Mouse (Mus musculus) Patski (cell line): ENCODE results near the gene Pigp. TPM values are rescaled to one million over a fixed set of nuclear protein-coding genes. Genes with fewer than 3 reads are reported as not detected.

ENCODE experiments used
- ATAC-seq: fragments of 100-300 bp; one replicate; pipeline ENCODE4 v1.8.0; 2021
- CTCF ChIA-PET: fragments of 350-600 bp; sonication (Branson Sonifier 250); formaldehyde crosslinking; loops from one replicate; lab custom pipeline; 2022; ENCODE audit warnings: inconsistent platforms; lab: Charles Lee
- POLR2A ChIA-PET: fragments of 350-600 bp; sonication (Branson Sonifier 250); formaldehyde crosslinking; loops from one replicate; lab custom pipeline; 2022; ENCODE audit warnings: antibody characterized with exemption, inconsistent platforms; lab: Charles Lee
- DNase-seq: peaks from one replicate; pipeline ENCODE4 v3.0.0-alpha.2; 2011; ENCODE audit warnings: low read depth, low spot score
- H3K27me3 ChIP-seq: fragments of 371-371 bp; one replicate; pipeline ENCODE4 v1.5.1; 2021
- CTCF ChIP-seq: fragments of 100-300 bp; IDR thresholded peaks from one replicate; pipeline ENCODE4 v1.5.1; 2021
- in situ Hi-C: fragments of 300-500 bp; cut with MboI; formaldehyde crosslinking; loops from 3 replicates; pipeline ENCODE4 v1.11.1; 2018; ENCODE audit warnings: low pct_unique_long_range_greater_than_20kb, mixed read lengths
- polyA plus RNA-seq: library from polyadenylated mRNA; unstranded; gene quantifications from one replicate; pipeline ENCODE4 v1.2.3, GENCODE M21; 2021

Pigp gene
- polyA plus RNA-seq, 1 experiment from 2014 or later, result 88.2 TPM

DNA sequence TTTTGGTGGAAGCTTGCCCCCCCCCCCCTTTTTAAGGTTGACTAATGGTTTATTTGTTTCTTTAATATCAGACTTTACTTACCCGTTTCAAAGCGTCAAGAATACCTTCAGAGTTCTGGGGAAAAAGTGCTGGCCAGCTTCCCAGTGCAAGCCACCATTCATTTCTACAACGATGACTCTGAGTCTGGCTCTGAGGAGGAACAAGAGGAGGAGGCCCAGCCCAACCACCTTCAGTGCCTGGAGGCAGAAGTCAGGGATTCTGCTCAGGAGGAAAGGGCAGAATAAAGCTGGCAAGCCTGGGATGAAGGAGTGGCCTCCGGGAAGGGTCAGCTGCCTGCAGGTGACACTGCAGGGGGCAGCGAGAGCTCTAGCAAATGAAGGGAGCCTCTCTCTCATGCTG lies 36.0 kb downstream of the Pigp start:
- ATAC-seq (no peak), DNase-seq (no peak)
- no peaks in the 10 kb centered on the region for H3K27me3 ChIP-seq
- ChIA-PET CTCF (interaction anchor here (1.1 kb wide), 1 partner anchor 15 kb away, joined by 3 read pairs; no protein-coding TSS in a partner anchor), POLR2A (interaction anchor here (0.7 kb wide), 1 partner anchor 138 kb away, joined by 3 read pairs; no protein-coding TSS in a partner anchor)
- in situ Hi-C loops, result no loop called here
- TF ChIP-seq CTCF, result no peak

GRCm38 (mm10) chr16:94331886-94332252 lies 39.8 kb downstream of the Pigp start:
- in situ Hi-C loops, result no loop called here
- ATAC-seq (no peak), DNase-seq (no peak)
- peaks cover 5% of the 10 kb centered on the region for H3K27me3 ChIP-seq
- CTCF ChIA-PET, result interaction anchor here (1.2 to 1.5 kb wide), 4 partner anchors 18 to 51 kb away, joined by 3 to 5 read pairs (median 3); partner anchors contain the start of gene Ttc3
- TF ChIP-seq CTCF, result peak; percentile 89
- POLR2A ChIA-PET, result interaction anchor here (0.7 kb wide), 1 partner anchor 313 kb away, joined by 4 read pairs; no protein-coding TSS in a partner anchor

GRCm38 (mm10) chr16:94331233-94331885 lies 40.3 kb downstream of the Pigp start:
- CTCF ChIA-PET, result interaction anchor here (0.7 to 1.5 kb wide), 4 partner anchors 11 to 38 kb away, joined by 3 to 5 read pairs (median 4); partner anchors contain the start of gene Ttc3

GRCm38 (mm10) chr16:94330429-94330828 lies 41.2 kb downstream of the Pigp start:
- peaks cover 5% of the 10 kb centered on the region for H3K27me3 ChIP-seq
- no peak for TF ChIP-seq CTCF
- ChIA-PET POLR2A (no interaction called here), CTCF (interaction anchor here (1.1 kb wide), 1 partner anchor 15 kb away, joined by 3 read pairs; no protein-coding TSS in a partner anchor)
- ATAC-seq (no peak), DNase-seq (no peak)
- in situ Hi-C loops, result no loop called here

More at GRCm38 (mm10) chr16:94331233-94331885, 40.3 kb downstream of the Pigp start:
- TF ChIP-seq CTCF, result no peak
- no peak for DNase-seq
- ATAC-seq, result no peak
- POLR2A ChIA-PET, result interaction anchor here (0.7 kb wide), 1 partner anchor 312 kb away, joined by 4 read pairs; no protein-coding TSS in a partner anchor
- in situ Hi-C loops, result no loop called here
- peaks cover 5% of the 10 kb centered on the region for H3K27me3 ChIP-seq

DNA sequence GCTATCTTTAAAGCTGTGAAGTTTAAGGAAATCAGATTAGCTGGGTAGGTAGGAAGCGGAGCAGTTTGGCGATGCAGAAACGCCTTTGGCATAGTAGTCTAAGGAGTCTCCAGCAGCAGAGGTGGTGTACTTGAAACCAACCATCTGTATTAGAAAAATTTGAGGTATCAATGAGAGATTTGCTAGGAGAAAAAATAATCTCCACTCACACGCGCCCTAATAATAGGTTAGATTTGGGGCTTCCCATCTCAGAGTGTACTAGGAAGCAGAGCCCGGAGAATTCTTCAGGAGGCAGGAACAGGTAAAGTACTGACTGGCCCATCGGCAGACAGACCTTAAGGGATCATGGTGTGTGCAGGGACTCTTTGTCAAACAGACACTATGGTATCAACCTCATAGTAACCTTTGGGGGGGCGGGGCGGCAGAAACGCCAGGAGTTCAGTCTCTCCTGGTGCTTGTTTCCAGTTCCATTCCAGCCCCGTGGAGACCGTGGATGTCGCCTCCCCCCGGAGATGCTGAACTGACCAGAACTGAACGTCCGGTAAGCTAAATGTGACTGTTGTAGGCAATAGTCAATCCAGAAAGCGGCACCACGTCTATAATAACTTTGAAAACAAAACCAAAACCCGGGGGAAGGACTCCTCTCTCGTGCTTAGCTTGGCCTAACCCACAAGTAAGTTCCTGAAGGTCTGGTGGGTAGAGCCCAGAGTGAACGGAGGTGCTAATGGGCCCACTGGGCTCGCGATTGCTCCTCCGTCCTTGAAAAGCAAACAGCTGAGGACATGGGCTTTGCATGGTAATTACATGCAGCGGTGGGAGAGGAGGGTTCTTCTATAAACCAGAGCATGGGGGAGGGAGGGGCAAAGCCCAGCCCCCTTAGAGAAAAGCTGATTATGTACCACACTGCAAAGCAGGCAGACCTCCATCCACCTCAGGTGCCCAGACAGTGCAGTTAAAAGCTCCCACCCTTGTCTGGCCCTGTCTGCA lies 42.5 kb downstream of the Pigp start:
- H3K27me3 ChIP-seq, result peaks cover 9% of the 10 kb centered on the region
- in situ Hi-C loops, result no loop called here
- no peak for TF ChIP-seq CTCF
- ATAC-seq (no peak), DNase-seq (no peak)
- CTCF ChIA-PET, result interaction anchor here (1.0 to 1.1 kb wide), 2 partner anchors 17 to 21 kb away, joined by 3 to 4 read pairs; no protein-coding TSS in a partner anchor
- POLR2A ChIA-PET, result no interaction called here

DNA sequence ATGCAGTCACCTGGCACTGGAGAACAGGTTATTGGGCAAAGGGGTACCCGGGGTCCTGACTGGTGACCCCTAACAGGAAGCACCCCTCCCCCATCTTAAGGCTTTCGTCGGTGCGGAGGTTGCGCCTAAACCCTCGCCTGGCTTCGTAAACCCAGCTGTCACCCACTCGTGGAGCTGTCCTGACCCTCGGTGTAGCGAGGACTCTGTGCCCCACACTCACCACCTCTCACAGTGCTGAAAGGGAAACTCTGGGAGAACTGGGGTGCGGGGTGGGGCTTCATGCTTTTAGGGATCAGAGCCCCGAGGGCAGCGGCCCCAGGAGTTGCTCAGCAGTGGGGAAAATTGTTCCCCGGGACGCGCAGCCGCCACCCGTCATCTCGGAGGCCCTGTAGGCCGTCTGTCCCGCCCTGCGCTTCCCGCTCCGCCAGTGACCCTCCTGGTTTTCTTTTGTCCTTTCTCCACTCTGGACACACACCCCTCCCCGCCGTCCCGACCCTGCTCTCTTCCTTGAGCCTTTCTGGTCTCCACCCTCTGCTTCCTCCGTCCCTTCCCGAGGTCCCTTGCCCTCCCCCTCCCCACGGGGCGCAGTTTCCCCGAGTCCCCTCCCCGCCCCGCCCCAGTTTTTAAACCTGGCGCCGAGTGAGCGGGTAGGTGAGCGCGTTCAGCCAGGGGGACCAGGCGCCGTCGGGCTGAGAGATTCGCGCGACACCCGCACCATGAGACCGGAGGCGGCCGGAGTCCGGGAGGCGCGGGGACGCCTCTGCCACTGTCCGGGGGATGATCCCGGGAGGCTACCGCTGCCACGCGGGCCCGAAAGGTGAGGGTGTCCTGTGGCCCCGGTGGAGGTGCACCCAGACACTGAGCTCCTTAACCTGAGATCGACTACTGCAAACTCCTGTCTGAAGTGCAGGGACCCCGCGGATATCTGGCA lies 43.6 kb downstream of the Pigp start, which contains the start of gene Ripply3:
Gene Ripply3 (plus strand): TSS at position 640 of the 931 bp plus-strand sequence.
- peaks cover 9% of the 10 kb centered on the region for H3K27me3 ChIP-seq
- DNase-seq (no peak), ATAC-seq (no peak)
- TF ChIP-seq CTCF, result no peak
- POLR2A ChIA-PET, result no interaction called here
- CTCF ChIA-PET, result no interaction called here
- in situ Hi-C loops, result no loop called here

DNA sequence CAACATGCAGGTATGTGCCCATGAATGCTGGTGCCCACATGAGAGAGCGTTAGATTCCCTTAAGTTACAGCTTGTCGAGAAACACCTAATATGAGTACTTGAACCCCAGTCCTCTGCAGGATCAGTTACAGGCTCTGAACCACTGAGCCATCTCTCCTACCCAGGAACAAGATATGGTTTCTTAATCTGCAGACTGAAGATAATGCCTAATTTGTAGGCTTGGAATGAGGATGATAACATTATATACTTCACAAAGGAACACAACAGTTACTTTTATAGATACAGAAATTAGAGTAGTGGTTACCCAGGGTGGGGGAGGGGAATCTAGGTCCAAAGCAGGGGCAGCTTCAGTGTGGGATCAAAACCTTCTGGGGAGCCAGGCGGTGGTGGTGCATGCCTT lies 45.6 kb downstream of the Pigp start:
- in situ Hi-C loops, result no loop called here
- DNase-seq (no peak), ATAC-seq (no peak)
- ChIA-PET POLR2A (no interaction called here), CTCF (interaction anchor here (1.2 kb wide), 1 partner anchor 387 kb away, joined by 3 read pairs; no protein-coding TSS in a partner anchor)
- H3K27me3 ChIP-seq, result peaks cover 9% of the 10 kb centered on the region
- TF ChIP-seq CTCF, result no peak

DNA sequence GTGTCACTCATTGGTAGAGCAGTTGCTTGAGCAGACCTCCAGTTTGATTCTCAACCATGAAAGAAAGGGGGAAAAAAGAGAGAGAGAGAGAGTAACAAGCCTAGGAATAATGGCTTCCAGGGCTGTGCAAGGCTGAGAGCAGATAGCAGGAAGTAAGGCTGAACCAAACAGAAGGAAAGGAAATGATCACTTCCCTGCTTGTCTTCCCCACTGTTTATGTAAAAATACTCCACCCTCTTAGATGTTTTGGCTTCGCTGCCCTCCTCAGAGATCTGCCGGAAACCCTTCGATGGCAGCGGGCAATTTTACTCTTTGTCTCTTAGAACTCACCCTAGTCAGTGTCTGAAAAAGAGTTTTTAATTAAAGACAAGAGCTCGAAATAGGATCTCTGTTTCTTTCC lies 48.0 kb downstream of the Pigp start:
- DNase-seq, result no peak
- peaks cover 9% of the 10 kb centered on the region for H3K27me3 ChIP-seq
- no peak for ATAC-seq
- in situ Hi-C loops, result no loop called here
- ChIA-PET POLR2A (no interaction called here), CTCF (no interaction called here)
- TF ChIP-seq CTCF, result no peak

DNA sequence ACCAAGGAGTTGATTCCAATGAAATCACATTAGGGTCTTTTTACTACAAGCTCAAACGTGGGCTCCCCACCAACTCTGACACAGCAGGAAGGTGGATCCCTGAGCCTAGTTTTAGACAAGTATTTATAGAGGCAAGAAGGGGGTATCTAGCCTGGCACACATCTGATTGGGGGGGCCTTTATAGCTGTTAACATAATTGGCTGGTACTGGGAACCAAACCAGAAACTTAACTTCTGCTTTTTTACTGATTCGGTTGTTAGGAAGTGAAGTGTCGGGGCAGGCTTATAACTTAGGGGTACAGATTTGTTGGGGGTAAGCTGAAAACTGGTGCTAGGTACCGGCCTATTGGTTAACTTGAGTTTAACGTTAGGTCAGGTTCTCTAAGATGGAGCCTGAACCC lies 51.4 kb downstream of the Pigp start:
- in situ Hi-C loops, result no loop called here
- TF ChIP-seq CTCF, result no peak
- CTCF ChIA-PET, result interaction anchor here (0.9 kb wide), 1 partner anchor 11 kb away, joined by 4 read pairs; no protein-coding TSS in a partner anchor
- peaks cover 4% of the 10 kb centered on the region for H3K27me3 ChIP-seq
- POLR2A ChIA-PET, result no interaction called here
- DNase-seq (no peak), ATAC-seq (no peak)
